Mouse (Mus musculus): Measurements from ENCODE around the gene A430005L14Rik.
A peak's percentile ranks its signal among the peaks of the same experiment; 100 is the strongest.
"Not testable (repeated sequence)": the region's sequence is repeated elsewhere in the genome, so short reads cannot be mapped to it uniquely, and the experiment has no call there.

The A430005L14Rik gene

DNA sequence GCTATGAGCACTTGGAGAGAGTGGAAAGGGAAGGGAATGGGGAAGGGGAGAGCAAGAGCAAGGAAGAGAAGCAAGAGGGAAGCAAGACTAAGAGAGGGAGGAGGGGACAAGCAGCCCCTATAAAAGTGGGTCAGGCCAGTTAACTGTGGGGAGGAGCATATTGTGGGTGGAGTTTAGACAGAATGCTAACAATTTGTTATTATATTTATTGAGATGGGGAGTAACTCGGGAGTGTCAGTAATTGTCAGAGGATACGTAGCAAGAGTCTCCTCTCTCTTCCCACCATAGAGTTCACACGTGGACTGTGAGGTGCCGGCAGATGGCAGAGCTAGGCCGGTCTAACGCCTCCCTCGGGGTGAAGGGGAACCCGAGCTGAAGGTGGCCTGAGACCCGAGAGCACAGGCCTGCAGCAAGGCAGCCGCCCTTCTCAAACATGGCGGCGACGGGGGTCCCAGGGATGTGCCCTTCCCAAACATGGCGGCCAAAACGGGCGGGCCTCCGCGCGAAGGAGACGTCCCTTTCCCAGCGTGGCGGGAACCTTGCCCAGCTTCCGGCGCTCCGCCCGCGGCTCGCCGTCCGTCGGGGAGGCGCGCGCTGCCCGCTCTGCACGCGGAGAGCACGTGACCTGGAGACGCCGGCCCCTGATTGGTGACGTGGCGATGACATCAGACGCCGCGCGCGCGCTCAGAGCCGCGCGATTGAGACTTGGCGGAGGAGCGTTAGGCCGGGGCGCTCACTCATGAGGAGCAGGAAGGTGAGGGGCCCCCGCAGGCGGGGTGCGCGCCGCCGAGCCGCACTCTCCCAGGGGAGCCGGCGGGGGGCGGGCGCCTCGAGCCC lies at the start of gene A430005L14Rik:
Gene A430005L14Rik (plus strand): TSS at position 669 of the 837 bp plus-strand sequence.
- peak; percentile 86 for DNase-seq (ENCODE audit: low read depth)

GRCm38 (mm10) chr4:153907573-153907972 lies 49.5 kb upstream of the A430005L14Rik start:
- no peak for DNase-seq (ENCODE audit: low read depth)

DNA sequence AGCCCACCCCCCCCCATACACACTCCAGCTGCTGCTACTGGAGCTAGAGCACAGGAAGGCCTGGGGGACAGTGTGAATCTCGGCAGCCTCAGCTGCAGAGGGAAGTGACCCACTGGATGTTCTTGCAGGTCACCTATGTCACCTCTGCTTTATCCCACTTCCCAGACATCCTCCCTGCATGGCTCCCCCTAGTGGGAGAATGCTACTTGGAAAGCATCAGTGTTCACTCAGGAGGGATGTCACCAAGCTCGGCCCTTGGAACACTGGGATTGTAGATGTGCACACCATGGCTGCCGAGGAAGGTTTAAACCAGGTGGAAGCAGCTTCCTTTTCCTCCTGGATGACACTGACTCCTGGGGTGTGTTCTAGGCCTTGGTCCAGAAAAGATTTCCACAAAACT lies 43.4 kb upstream of the A430005L14Rik start:
- no peak for DNase-seq (ENCODE audit: low read depth)

DNA sequence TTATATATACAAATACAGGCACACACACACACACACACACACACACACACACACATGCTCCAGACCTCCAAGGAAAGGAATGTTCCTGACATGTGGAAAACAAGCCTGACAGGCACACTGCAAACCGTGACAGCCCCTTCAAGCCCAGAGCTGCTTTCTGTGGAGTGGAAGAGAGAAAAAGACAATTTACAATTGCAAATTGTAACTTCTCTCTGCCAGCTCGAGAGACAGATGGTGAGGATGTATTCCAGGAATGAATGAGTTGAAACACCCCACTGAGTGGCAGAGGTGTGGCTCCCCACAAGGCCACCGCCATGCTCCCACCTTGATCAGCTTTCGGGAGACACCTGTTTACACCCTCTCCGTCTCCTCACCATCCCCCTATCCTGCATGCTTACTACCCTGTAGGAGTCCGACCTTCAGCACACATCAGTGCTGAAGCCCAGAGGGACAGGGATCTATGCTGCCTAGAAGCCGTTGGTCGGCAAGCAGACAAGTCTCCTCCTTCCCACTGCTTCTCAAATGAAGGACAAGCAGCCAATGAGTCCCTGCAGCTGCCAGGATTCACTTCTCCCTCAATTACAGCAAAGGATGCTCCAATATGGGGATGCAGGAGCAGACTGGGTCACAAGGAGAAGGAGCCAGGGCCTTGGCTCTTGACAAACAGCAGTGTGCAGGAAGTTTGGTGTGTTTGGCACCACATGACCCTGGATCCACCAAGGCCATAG lies 39.1 kb upstream of the A430005L14Rik start:
- no peak for DNase-seq (ENCODE audit: low read depth)

DNA sequence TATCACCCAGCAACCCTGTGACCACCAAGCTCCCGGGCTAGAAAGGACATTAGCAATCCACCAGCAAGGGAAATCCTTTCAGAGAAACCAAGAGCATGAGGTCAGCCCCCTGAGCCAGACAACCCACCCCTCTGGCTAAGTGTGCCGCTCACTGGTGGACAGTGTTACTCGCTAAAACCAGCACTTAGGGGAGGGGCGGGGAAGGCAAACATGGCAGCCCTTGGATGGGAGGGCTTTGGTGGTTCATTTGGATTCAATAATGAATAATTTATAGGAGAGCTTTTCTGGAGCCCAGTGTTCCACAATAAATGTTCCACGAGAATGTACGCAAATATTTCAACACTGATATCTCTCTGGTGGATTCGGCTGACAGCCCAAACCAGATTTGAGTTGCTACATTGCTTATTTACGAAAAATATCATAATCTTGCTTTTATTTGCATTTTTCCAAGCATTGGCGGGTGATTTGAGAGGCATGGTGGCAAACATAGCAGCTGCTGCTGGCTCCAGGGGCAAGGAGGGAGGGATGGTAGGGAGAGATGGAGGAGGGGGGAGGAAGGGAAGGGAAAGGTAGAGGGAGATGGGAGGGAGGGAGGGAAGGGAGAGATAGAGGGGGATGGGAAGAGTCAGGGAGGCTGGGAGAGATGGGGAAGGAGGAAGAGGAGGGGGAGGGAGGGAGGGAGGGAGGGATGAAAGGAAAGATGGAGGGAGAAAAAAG lies 36.4 kb upstream of the A430005L14Rik start:
- no peak for DNase-seq (ENCODE audit: low read depth)

DNA sequence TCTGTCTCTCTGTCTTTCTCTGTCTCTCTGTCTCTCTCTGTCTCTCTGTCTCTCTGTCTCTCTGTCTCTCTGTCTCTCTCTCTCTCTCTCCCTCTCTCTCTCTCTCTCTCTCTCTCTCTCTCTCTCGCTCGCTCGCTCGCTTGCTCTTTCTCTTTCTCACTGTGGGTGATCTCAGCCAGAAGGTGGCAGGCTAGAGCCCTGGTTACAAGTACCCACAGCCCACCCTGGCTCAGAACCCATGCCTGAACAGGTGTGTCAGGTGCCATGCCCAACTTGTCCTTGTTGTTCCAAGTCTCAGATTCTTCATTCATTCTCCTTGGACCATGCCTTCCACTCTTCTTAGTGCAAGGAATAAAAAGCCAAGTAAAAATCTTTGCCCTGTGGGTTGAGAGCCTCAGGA lies 34.9 kb upstream of the A430005L14Rik start:
- DNase-seq (ENCODE audit: low read depth), result not testable (repeated sequence)

GRCm38 (mm10) chr4:153928772-153929299 lies 28.2 kb upstream of the A430005L14Rik start:
- no peak for DNase-seq (ENCODE audit: low read depth)

- no peak for DNase-seq (ENCODE audit: low read depth)
Measured at GRCm38 (mm10) chr4:153929425-153929824, 27.6 kb upstream of the A430005L14Rik start.

DNA sequence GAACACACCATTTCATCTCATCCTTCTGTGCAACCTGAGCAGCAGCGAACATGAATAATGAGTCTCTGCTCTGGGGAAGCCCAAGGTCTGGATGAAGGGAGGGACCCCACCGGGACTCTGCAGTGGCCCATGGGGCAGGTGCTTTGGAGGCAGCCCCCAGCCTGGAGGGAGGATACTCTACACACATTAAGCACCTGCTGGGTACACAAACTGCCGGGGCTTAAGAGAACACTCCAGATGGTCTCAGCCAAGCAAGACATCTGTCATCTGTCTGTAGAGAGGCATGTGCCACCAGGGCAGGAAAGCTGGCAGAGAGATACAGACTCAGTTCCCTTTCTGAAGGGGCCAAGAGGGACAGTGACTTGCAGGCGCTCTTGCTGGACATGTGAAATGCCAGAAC lies 27.1 kb upstream of the A430005L14Rik start:
- DNase-seq (ENCODE audit: low read depth), result no peak

DNA sequence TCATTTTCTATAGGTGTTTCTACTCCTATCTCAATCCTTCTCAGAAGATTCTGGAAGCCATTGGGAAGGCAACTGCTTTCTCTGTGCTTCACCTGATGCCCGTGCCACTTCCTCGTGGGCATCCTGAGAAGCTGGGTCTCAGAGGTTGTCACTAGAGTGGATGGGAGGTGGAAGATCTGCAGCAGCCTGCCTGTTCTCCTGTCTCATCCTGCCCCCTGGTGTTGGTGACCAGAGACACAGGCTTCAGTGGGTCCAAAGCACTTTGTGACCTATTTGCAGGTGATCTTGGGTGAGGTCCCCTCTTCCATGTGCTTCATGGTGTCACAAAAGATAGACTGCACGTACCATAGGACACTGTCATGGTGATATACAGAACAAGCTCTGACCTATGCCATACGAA lies 13.8 kb upstream of the A430005L14Rik start:
- no peak for DNase-seq (ENCODE audit: low read depth)

DNA sequence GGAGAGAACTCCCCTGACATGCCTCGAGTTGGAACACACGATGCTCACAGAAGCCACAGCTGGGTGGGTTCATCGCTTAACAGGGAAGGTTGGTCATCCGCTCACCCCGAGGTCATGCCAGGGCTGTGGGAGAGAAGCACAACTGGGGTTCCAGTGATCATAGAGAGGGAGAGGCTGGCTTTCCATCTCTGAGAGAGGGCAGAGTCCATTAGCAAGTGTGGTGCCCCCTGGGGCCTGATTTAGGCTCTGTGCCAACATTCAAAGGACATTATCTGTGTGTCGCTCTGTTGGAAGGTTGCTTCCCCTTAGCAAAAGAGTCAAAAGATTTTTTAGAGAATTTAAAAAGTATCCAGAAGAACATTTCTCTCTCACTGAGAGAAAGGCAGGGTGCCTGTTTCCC lies 12.8 kb upstream of the A430005L14Rik start:
- DNase-seq (ENCODE audit: low read depth), result no peak

DNA sequence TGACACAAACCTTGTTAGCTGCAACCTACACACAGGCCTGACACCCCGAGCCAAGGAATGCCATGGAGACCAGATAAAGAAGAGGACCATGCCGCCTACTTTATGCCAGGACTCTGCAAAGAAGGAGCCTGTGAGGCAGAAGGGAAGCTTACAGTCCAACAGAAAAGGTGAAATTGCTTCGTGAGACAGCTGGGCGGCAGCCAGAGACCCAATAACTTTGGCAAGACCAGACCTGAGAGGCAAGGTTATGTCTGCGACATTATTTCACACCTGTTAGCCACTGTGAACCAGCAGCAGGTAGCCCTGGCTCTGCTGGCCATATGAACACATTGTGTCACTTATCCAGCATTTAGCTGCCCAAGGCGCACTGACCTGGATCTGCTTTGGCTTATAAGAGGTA lies 11.3 kb upstream of the A430005L14Rik start:
- DNase-seq (ENCODE audit: low read depth), result no peak

- no peak for DNase-seq (ENCODE audit: low read depth)
Measured at GRCm38 (mm10) chr4:153950372-153950771, 6.7 kb upstream of the A430005L14Rik start.

GRCm38 (mm10) chr4:153951150-153951549 lies 5.9 kb upstream of the A430005L14Rik start:
- no peak for DNase-seq (ENCODE audit: low read depth)

DNA sequence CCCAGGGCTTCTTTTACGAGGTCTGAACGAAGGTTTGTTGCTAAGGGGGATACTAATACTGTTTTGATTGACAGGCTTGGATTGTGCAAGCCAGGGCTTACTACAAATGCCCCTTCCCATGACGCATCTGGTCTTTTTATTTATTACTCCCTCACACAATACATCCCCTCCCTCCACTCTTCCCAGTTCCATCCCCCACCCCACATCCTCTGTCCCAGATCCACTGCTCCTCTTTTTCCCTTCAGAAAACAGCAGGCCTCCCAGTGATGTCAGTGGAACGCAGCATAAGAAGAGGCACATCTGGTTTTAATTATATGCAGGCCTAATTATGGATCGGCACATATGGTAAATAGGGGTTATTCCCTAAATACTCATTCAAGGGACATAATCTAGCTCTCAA lies 5.3 kb upstream of the A430005L14Rik start:
- DNase-seq (ENCODE audit: low read depth), result no peak

- DNase-seq (ENCODE audit: low read depth), result no peak
Measured at GRCm38 (mm10) chr4:153955651-153956050, 1.4 kb upstream of the A430005L14Rik start.

DNA sequence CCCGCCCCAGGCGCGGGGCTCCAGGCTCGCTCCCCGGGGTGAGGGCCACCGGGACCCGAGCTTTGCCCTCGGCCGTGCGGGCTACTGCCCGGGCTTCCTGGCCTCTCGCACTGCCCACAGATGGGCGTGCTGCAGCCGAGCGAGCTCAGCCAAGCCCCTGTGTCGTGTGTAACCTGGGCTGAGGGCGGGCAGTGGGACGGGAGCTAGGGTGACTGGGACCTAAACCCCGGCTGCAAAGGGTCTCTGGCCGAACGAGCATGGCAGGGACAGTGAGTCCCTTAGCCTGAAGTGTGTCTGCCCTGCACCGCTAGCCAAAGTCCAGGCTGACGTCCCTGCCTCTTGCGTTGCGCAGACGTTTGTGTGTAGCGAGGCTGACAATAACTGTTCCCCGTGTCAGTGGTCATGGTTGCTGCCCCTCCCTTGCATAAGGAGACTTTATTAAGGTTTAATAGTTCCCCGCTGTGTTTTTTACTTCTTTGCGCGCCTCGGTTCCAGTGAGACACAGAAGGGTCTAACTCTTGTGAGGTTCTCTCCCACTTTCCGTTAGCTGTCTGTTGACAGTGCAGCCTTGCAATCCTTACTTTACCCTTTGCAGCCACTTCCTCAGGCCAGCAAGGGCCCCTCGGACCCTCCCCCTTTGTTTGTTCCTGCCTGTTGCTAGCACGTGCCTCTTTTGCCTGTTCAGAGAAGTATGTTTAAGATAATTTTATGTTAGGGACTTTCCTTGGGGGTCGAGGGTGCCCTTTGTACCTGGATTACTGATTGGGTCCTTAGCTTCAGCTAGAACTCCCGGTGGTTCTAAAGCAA lies 610 bp downstream of the A430005L14Rik start:
- DNase-seq (ENCODE audit: low read depth), result no peak

GRCm38 (mm10) chr4:153962631-153963030 lies 5.6 kb downstream of the A430005L14Rik start:
- DNase-seq (ENCODE audit: low read depth), result no peak

DNA sequence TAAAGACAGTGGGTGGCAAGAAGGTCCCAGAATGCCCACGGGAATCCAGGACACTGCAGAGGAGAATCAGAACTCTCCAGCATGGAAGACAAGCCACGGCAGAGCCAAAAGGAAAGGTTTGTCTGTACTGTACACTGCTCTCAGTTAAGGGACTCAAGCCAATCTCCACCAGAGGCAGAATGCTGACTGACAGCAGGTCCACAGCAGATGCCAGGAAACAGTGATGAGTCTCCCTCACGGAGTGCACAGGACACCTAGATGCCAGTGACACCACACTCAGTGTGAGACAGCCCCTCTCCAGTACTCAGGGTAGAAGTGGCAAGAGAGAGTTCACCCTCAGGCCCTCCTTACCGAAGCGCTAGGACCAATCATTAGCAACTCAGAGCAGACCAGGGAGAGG lies 9.6 kb downstream of the A430005L14Rik start:
- no peak for DNase-seq (ENCODE audit: low read depth)

DNA sequence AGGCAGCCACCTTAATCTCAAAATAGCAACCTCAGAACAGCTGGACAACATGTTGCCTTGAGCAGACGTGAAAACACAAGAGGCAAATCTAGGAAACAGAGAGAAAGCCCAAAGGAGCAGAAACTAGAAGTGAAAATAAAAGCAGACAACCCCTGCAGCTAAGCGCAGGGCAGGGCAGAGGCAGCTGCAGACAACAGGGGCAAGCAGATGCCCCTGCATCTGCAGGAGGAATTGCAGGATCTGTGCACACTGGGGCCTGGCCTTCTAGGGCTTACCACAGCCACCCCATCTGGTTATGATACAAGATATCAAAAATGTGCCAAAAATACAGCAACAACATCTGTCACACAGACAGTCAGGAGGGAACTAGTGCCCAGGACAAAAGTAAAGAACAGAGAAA lies 10.5 kb downstream of the A430005L14Rik start:
- DNase-seq (ENCODE audit: low read depth), result no peak

GRCm38 (mm10) chr4:153968063-153968462 lies 11.0 kb downstream of the A430005L14Rik start:
- DNase-seq (ENCODE audit: low read depth), result no peak

Measured in fibroblast of lung, adult 2 months (primary cell).